Mouse (Mus musculus) liver, postnatal 0 days (tissue): Measurements from ENCODE around the gene Dcaf15. TPM values are rescaled to one million over a fixed set of nuclear protein-coding genes. Genes with fewer than 3 reads are reported as not detected.

ENCODE experiments used
- ATAC-seq: fragments of 200-750 bp; cut with Nextera tagmentation; 2 replicates; pipeline ENCODE4 v1.8.0; 2017; ENCODE audit warnings: mild to moderate bottlenecking, moderate library complexity
- DNase-seq: peaks from one replicate; pipeline ENCODE4 v3.0.0-alpha.2; 2016
- H3K27ac ChIP-seq: fragments of 300-500 bp; sonication (generic); 2 replicates; pipeline ENCODE4 v1.5.1; 2014; ENCODE audit warnings: antibody characterized with exemption, moderate library complexity, mild to moderate bottlenecking, low read depth
- H3K27me3 ChIP-seq: fragments of 300-500 bp; sonication (generic); 2 replicates; pipeline ENCODE4 v1.6.1; 2014; ENCODE audit warnings: low read length, control low read depth, mixed read lengths; ENCODE audit not compliant: insufficient read depth
- H3K36me3 ChIP-seq: fragments of 300-500 bp; sonication (generic); replicated peaks from 2 replicates; pipeline ENCODE4 v1.6.1; 2014; ENCODE audit warnings: mild to moderate bottlenecking, control low read depth, low read length, moderate library complexity, mixed read lengths; ENCODE audit not compliant: insufficient read depth
- H3K4me1 ChIP-seq: fragments of 300-500 bp; sonication (generic); 2 replicates; pipeline ENCODE4 v1.6.1; 2014; ENCODE audit warnings: antibody characterized with exemption, mild to moderate bottlenecking, control low read depth; ENCODE audit not compliant: insufficient read depth
- H3K4me2 ChIP-seq: fragments of 300-500 bp; sonication (generic); 2 replicates; pipeline ENCODE4 v1.6.1; 2014; ENCODE audit warnings: low read depth, mild to moderate bottlenecking, low read length, moderate library complexity, mixed read lengths
- H3K4me3 ChIP-seq: fragments of 300-500 bp; sonication (generic); 2 replicates; pipeline ENCODE4 v1.5.1; 2014; ENCODE audit warnings: low read depth, low read length
- H3K9ac ChIP-seq: fragments of 300-500 bp; sonication (generic); replicated peaks from 2 replicates; pipeline ENCODE4 v1.6.1; 2014; ENCODE audit warnings: mild to moderate bottlenecking, moderate library complexity
- H3K9me3 ChIP-seq: fragments of 300-500 bp; sonication (generic); 2 replicates; pipeline ENCODE4 v1.6.1; 2016; ENCODE audit warnings: mild to moderate bottlenecking, control low read depth, low read length, mixed read lengths
- CTCF ChIP-seq: sonication (generic); IDR thresholded peaks from 2 replicates; pipeline ENCODE4 v1.5.1; 2016; ENCODE audit warnings: antibody characterized with exemption, low read depth
- EP300 ChIP-seq: IDR thresholded peaks from 2 replicates; pipeline ENCODE4 v1.6.1; 2016; ENCODE audit warnings: antibody characterized with exemption, low read depth, mild to moderate bottlenecking
- WGBS: fragments of 180-500 bp; shearing (Covaris S2); extraction: QIAGEN DNeasy Blood & Tissue Kit; methylation state at CpG from one replicate; pipeline ENCODE4 v1.1.7; 2014; ENCODE audit not compliant: insufficient replicate concordance; 5-methylcytosine and 5-hydroxymethylcytosine counted together
- polyA plus RNA-seq: library from polyadenylated mRNA; unstranded; fragments of >200 nt; fragmentation: Nextera tagmentation; extraction: Ambion mirVana; gene quantifications from 2 replicates; pipeline ENCODE4 v1.2.1, GENCODE M21; 2015

The Dcaf15 gene
- polyA plus RNA-seq, 1 experiment from 2014 or later, result 2.8 TPM

- DNase-seq, result no peak
- no peak overlapping the region for H3K27ac ChIP-seq
- H3K27me3 ChIP-seq, result no peaks in the 10 kb centered on the region
- WGBS, result 76% methylated on average over 2 of the region's 2 CpGs
- no peaks in the 10 kb centered on the region for H3K36me3 ChIP-seq
- no peak overlapping the region for H3K4me3 ChIP-seq
- no peak for TF ChIP-seq CTCF
- no peak for TF ChIP-seq EP300
- ATAC-seq, result no peak
- H3K9me3 ChIP-seq, result no peaks in the 10 kb centered on the region
- H3K9ac ChIP-seq, result no peak overlapping the region
- H3K4me2 ChIP-seq, result no peak overlapping the region; the same call in 1 of the 2 replicates
- H3K4me1 ChIP-seq, result peaks cover 23% of the 10 kb centered on the region
Measured at GRCm38 (mm10) chr8:84105676-84106075, 1.1 kb upstream of the Dcaf15 start.

DNA sequence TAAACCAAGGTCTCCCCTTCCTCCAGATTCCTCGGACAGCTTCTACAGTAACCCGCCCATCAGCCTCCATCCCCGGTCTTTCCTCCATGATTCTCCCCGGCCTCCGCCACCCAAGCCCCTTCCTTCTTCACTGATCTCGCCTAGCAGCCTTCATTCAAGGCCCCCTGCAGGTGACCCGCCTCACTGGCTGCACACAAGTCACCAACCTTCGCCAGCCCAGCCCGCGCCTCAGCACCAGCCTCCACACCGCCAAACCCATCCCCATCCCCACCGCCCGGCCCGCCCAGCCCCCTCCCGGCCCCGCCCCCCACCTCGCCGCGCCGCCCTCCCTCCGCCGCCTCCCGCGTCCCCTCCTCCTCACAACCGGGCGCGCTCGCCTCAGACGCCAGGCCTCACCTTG, 347 bp downstream of the Dcaf15 start:
- peak; percentile 57 for ATAC-seq
- Histone ChIP-seq H3K9ac (peak overlapping the region; percentile 74), H3K27me3 (no peaks in the 10 kb centered on the region), H3K4me1 (peaks cover 23% of the 10 kb centered on the region), H3K36me3 (peaks cover 1% of the 10 kb centered on the region; the same call in 1 of the 2 replicates), H3K4me2 (peak overlapping the region; percentile 86), H3K9me3 (no peaks in the 10 kb centered on the region), H3K4me3 (peak overlapping the region; percentile 80), H3K27ac (peak overlapping the region; percentile 84)
- TF ChIP-seq CTCF (peak; percentile 50), EP300 (no peak)
- DNase-seq, result peak; percentile 80
- WGBS, result under 1% methylated on average over 27 of the region's 29 CpGs

- Histone ChIP-seq H3K4me3 (peak overlapping the region; percentile 80), H3K9ac (peak overlapping the region; percentile 74), H3K27me3 (no peaks in the 10 kb centered on the region), H3K9me3 (no peaks in the 10 kb centered on the region), H3K4me2 (peak overlapping the region; percentile 86), H3K4me1 (peaks cover 23% of the 10 kb centered on the region), H3K36me3 (peaks cover 3% of the 10 kb centered on the region), H3K27ac (no peak overlapping the region)
- WGBS, result 47% methylated on average over 3 of the region's 3 CpGs
- TF ChIP-seq CTCF, result no peak
- TF ChIP-seq EP300, result no peak
- ATAC-seq, result no peak
- no peak for DNase-seq
Measured at GRCm38 (mm10) chr8:84103601-84104000, 967 bp downstream of the Dcaf15 start.

DNA sequence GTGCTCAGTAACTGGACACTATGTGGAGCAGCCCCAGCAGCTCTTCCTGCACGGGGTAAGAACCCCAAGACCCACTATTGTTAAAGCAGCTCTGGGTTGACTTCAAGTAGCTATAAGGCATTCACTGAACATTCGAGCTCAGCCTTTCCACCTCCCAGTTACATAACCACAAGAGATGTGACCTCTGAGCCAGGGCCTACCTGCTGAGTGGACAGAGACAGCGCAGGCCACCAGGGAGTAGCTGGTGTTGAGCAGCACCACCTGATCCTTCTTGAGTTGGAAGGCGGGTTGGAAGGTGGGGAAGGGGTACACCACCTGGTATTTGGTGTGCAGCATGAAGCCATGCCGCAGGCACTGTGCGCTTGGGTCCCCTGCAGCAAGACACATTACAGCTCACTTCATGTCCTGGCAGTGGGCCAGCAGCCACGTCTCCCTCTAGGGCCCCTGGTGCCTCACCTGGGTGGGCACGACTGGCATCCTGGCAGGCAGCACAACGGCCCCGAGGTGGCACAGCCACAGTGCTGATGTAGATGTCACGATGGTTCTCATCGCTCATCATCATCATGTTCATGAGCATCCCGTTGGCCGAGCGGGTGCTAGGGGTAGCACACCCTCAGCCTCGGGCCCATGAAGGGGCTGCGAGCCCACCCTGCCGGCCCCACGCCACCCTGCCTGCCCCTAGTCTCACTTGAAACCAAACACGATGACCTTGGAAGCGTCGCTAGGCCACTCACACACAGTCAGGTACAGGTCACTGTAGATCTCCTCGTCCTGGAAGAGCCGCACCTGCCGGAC, 2.9 kb downstream of the Dcaf15 start:
- Histone ChIP-seq H3K4me3 (no peak overlapping the region), H3K27me3 (no peaks in the 10 kb centered on the region), H3K27ac (no peak overlapping the region), H3K9ac (no peak overlapping the region), H3K9me3 (no peaks in the 10 kb centered on the region), H3K4me2 (no peak overlapping the region), H3K36me3 (peaks cover 20% of the 10 kb centered on the region), H3K4me1 (peaks cover 23% of the 10 kb centered on the region)
- no peak for TF ChIP-seq CTCF
- no peak for TF ChIP-seq EP300
- DNase-seq (no peak), ATAC-seq (no peak)
- WGBS, result 88% methylated on average over 25 of the region's 25 CpGs

GRCm38 (mm10) chr8:84098376-84098775, 6.2 kb downstream of the Dcaf15 start:
- no peaks in the 10 kb centered on the region for H3K9me3 ChIP-seq
- no peak overlapping the region for H3K4me3 ChIP-seq
- H3K4me1 ChIP-seq, result peaks cover 8% of the 10 kb centered on the region
- H3K36me3 ChIP-seq, result peaks cover 39% of the 10 kb centered on the region
- H3K4me2 ChIP-seq, result no peak overlapping the region
- no peaks in the 10 kb centered on the region for H3K27me3 ChIP-seq
- TF ChIP-seq EP300 (no peak), CTCF (no peak)
- 94% methylated on average over 7 of the region's 7 CpGs for WGBS
- ATAC-seq (no peak), DNase-seq (no peak)
- no peak overlapping the region for H3K9ac ChIP-seq
- H3K27ac ChIP-seq, result no peak overlapping the region

DNA sequence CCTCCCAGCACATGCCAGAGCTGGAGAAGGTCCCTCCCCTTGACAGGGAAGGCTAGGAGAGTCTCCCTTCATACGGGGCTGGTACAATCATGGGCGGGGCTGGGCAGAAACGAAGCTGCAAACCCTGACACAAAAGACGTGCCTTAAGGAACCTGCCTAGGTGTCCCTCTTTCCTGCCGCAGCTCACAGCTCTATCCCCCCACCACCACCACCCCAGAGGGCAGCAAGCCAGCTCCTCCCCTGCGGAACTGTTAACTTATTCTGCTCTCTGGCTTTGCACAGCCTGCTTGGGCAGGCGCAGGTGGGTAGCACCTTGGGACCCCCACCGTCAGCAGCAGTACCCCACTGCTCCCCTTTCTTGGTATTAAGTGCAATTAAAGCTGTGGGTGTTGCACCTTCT, 8.5 kb downstream of the Dcaf15 start:
- H3K4me3 ChIP-seq, result no peak overlapping the region
- no peak for TF ChIP-seq EP300
- TF ChIP-seq CTCF, result no peak
- H3K36me3 ChIP-seq, result peaks cover 50% of the 10 kb centered on the region
- WGBS, result 67% methylated on average over 8 of the region's 8 CpGs
- H3K4me1 ChIP-seq, result no peaks in the 10 kb centered on the region
- H3K27me3 ChIP-seq, result no peaks in the 10 kb centered on the region
- no peak for DNase-seq
- H3K9me3 ChIP-seq, result no peaks in the 10 kb centered on the region
- no peak overlapping the region for H3K4me2 ChIP-seq
- no peak overlapping the region for H3K9ac ChIP-seq
- H3K27ac ChIP-seq, result no peak overlapping the region
- no peak for ATAC-seq
